Mouse (Mus musculus) embryonic facial prominence, embryonic 14.5 days (tissue): ENCODE measurements at regions not wholly inside any gene's neighbourhood (a gene's known extent, or its start where the extent isn't known, plus 50 kb on each side); places are given as distances from the start of the nearest gene placed in this dataset.

Experiments
- ATAC-seq: fragments of 200-750 bp; cut with Nextera tagmentation; 2 replicates; pipeline ENCODE4 v1.8.0; 2017; ENCODE audit warnings: low read depth, moderate number of reproducible peaks, moderate TSS enrichment
- DNase-seq: peaks from one replicate; pipeline ENCODE4 v3.0.0-alpha.2; 2015; ENCODE audit warnings: low spot score
- H3K27ac ChIP-seq: fragments of 300-500 bp; sonication (generic); replicated peaks from 2 replicates; pipeline ENCODE4 v1.5.1; 2014; ENCODE audit warnings: low read depth, mild to moderate bottlenecking, low read length, moderate library complexity
- H3K27me3 ChIP-seq: fragments of 300-500 bp; sonication (generic); replicated peaks from 2 replicates; pipeline ENCODE4 v1.6.1; 2014; ENCODE audit warnings: low read length; ENCODE audit not compliant: control insufficient read depth, insufficient read depth
- H3K36me3 ChIP-seq: fragments of 300-500 bp; sonication (generic); 2 replicates; pipeline ENCODE4 v1.6.1; 2014; ENCODE audit warnings: low read length, mixed read lengths; ENCODE audit not compliant: control insufficient read depth, insufficient read depth
- H3K4me1 ChIP-seq: fragments of 300-500 bp; sonication (generic); 2 replicates; pipeline ENCODE4 v1.6.1; 2014; ENCODE audit warnings: antibody characterized with exemption, low read length; ENCODE audit not compliant: control insufficient read depth, insufficient read depth
- H3K4me2 ChIP-seq: fragments of 300-500 bp; sonication (generic); 2 replicates; pipeline ENCODE4 v1.6.1; 2014; ENCODE audit warnings: low read depth, mild to moderate bottlenecking, low read length, moderate library complexity, mixed read lengths
- H3K4me3 ChIP-seq: fragments of 300-500 bp; sonication (generic); 2 replicates; pipeline ENCODE4 v1.5.1; 2014; ENCODE audit warnings: low read depth, mild to moderate bottlenecking, low read length
- H3K9ac ChIP-seq: fragments of 300-500 bp; sonication (generic); 2 replicates; pipeline ENCODE4 v1.6.1; 2014; ENCODE audit warnings: low read depth, mild to moderate bottlenecking, low read length, moderate library complexity, mixed read lengths
- H3K9me3 ChIP-seq: fragments of 300-500 bp; sonication (generic); 2 replicates; pipeline ENCODE4 v1.6.1; 2016; ENCODE audit warnings: low read length; ENCODE audit not compliant: control insufficient read depth
- WGBS: fragments of 180-500 bp; shearing (Covaris S2); extraction: QIAGEN DNeasy Blood & Tissue Kit; methylation state at CpG from one replicate; pipeline ENCODE4 v1.1.7; 2014; 5-methylcytosine and 5-hydroxymethylcytosine counted together

DNA sequence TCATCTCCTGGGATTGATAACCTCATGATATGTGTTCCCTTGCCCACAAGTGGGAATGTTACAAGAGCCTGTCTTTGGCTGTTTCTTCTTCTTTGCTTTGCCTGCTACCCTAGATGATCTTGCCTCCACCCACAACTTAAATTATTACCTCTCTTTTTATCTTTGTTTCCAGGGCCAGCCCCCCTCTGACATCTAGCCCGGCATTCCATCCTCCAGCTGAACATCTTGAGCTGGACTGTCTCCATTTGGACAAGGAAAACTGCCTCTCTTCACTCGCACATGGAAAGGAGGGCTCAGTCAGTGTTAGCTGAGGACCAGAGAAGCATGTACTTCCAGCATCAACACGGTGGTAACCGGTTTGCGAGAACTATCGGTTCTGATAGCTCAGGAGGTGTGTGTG is 124.3 kb downstream of the Zfp365 start:
- no peak overlapping the region for H3K4me2 ChIP-seq
- H3K4me1 ChIP-seq, result no peaks in the 10 kb centered on the region
- no peak overlapping the region for H3K9ac ChIP-seq
- WGBS, result 79% methylated on average over 6 of the region's 6 CpGs
- H3K9me3 ChIP-seq, result no peaks in the 10 kb centered on the region
- no peak overlapping the region for H3K4me3 ChIP-seq
- DNase-seq (no peak), ATAC-seq (no peak)
- H3K36me3 ChIP-seq, result no peaks in the 10 kb centered on the region
- H3K27me3 ChIP-seq, result no peaks in the 10 kb centered on the region
- no peak overlapping the region for H3K27ac ChIP-seq

DNA sequence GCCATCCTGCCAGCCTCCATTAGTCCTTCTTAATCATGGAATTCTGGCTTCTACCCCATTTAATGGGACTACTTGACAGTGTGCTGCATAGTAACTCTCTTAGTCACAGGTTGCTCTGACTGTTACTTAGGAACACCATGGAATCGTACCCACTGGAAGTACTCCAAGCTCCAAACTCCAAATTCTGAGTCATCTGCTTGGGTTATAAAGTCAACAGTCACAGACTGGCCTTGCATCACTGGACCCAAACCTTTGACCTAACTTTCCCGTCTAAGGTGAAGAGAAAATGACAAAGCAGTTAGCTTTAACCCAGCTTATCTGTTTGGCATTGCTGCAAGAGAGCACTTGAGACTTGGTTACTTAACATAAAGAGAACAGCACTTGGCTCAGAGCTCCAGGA is 126.9 kb downstream of the Zfp365 start:
- no peak for DNase-seq
- WGBS, result 74% methylated on average over 2 of the region's 2 CpGs
- Histone ChIP-seq H3K4me3 (no peak overlapping the region), H3K9ac (no peak overlapping the region), H3K27ac (no peak overlapping the region), H3K36me3 (no peaks in the 10 kb centered on the region), H3K4me2 (no peak overlapping the region), H3K9me3 (no peaks in the 10 kb centered on the region), H3K4me1 (no peaks in the 10 kb centered on the region), H3K27me3 (no peaks in the 10 kb centered on the region)
- no peak for ATAC-seq

DNA sequence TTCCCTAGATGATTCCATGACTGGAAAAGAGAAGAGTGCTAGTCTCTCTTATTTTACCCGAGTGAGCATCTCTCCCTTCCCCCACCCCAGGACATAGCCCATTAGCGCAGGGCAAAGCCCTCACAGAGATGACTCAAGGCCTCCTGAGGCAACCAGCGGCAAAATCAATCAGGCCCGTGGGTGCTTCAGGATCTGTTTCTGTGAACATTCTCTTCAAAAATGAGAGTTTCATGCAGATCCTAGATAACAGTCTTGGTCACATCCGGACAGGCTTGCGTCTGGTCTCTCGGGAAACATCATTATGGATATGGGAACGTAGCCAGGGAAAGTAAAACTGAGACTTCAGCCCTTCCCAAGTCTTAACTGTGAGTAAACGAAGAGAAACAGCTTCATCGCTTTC is 134.1 kb downstream of the Zfp365 start:
- Histone ChIP-seq H3K9ac (no peak overlapping the region), H3K27ac (no peak overlapping the region), H3K4me3 (no peak overlapping the region), H3K4me1 (no peaks in the 10 kb centered on the region), H3K36me3 (no peaks in the 10 kb centered on the region), H3K27me3 (no peaks in the 10 kb centered on the region), H3K4me2 (no peak overlapping the region), H3K9me3 (no peaks in the 10 kb centered on the region)
- DNase-seq, result no peak
- no peak for ATAC-seq
- 87% methylated on average over 10 of the region's 10 CpGs for WGBS

DNA sequence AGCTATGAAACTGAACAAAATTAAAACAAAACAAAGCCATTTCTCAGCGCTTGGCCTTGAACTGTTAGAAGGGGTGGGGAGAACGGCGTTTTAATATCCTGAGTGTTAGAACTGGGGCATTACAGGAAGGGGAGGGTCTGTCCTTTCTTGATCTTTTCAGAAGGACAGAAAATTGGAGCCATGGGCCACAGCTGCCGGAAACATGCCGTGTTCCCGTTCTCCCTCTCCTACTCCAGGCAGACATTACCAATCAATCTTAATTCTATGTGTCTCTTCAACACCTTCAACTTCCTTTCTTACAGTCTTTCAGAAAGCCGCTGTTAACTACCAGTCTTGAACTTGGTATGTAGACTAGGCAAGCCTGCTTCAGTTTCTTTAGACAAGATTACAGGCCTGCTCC is 134.7 kb downstream of the Zfp365 start:
- Histone ChIP-seq H3K4me1 (no peaks in the 10 kb centered on the region), H3K4me3 (no peak overlapping the region), H3K9me3 (no peaks in the 10 kb centered on the region), H3K4me2 (no peak overlapping the region), H3K9ac (no peak overlapping the region), H3K27me3 (no peaks in the 10 kb centered on the region), H3K36me3 (no peaks in the 10 kb centered on the region), H3K27ac (no peak overlapping the region)
- no peak for DNase-seq
- 85% methylated on average over 7 of the region's 7 CpGs for WGBS
- no peak for ATAC-seq

DNA sequence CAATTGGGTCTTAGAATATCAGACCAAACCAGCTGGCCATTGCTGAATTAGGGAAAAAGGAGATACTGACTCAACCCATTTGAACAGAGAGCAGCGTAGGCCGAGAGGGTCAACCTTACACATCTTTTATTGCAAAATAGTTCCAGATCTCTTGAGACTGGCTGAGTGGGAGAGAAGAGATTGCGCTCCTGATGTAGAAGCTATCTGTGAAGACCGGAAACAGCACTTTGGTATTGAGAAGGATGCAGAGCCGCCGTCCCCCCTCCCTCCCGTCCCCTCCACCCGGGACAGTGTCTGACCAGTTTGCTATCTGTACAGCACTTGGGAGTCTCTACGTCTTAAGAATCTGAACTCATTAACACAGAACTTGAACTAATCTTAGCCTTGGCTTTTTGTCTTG is 135.6 kb downstream of the Zfp365 start:
- H3K27ac ChIP-seq, result no peak overlapping the region
- DNase-seq, result no peak
- H3K9me3 ChIP-seq, result no peaks in the 10 kb centered on the region
- ATAC-seq, result no peak
- H3K4me1 ChIP-seq, result no peaks in the 10 kb centered on the region
- H3K9ac ChIP-seq, result no peak overlapping the region
- H3K4me3 ChIP-seq, result no peak overlapping the region
- H3K27me3 ChIP-seq, result no peaks in the 10 kb centered on the region
- WGBS, result 87% methylated on average over 9 of the region's 9 CpGs
- H3K4me2 ChIP-seq, result no peak overlapping the region
- no peaks in the 10 kb centered on the region for H3K36me3 ChIP-seq

DNA sequence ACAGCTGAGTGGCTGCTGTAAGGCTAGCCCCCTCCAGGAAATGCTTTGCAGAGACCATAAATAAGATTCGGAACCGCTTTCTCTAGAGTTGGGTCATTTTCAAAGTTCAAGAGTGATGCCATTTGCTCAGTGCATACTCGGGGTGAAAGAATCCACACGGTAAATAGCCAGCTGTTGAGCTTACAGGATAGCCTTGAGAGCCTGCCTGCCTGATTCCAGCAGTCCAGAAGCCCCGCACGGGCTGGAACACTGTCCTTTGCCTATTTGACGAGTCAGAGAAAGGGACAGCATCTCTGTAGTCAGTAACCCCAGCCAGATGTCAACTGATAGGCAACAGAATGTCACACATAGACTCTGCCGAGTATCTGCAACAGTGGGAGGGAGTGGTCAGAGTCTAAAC is 140.7 kb downstream of the Zfp365 start:
- 82% methylated on average over 8 of the region's 8 CpGs for WGBS
- Histone ChIP-seq H3K36me3 (no peaks in the 10 kb centered on the region), H3K4me1 (no peaks in the 10 kb centered on the region), H3K27ac (no peak overlapping the region), H3K9me3 (no peaks in the 10 kb centered on the region), H3K9ac (no peak overlapping the region), H3K4me2 (no peak overlapping the region), H3K27me3 (no peaks in the 10 kb centered on the region), H3K4me3 (no peak overlapping the region)
- DNase-seq, result no peak
- ATAC-seq, result no peak

DNA sequence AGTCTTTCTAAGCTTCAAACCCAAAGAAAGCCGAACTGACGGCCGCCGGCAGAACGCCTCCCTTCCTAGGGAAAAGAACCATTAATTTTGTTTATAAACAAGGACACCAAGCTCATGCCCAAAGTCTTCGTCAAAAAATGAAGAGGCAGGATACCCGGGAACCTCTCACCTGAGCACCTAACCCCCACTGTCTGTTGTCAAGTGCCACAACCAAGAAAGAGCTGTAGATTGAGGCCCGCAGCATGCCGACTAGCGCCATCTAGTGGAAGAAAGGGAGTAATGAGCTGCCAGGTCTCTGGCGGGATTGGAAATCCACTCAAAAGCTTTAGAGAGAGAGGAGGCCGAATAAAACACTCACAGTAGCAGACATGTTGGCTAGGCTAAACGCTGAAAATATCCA is 146.4 kb downstream of the Zfp365 start:
- Histone ChIP-seq H3K9me3 (no peaks in the 10 kb centered on the region), H3K4me2 (no peak overlapping the region), H3K36me3 (no peaks in the 10 kb centered on the region), H3K27ac (no peak overlapping the region), H3K4me3 (no peak overlapping the region), H3K27me3 (no peaks in the 10 kb centered on the region), H3K9ac (no peak overlapping the region), H3K4me1 (no peaks in the 10 kb centered on the region)
- WGBS, result 39% methylated on average over 13 of the region's 13 CpGs
- DNase-seq (peak; percentile 47), ATAC-seq (no peak)

DNA sequence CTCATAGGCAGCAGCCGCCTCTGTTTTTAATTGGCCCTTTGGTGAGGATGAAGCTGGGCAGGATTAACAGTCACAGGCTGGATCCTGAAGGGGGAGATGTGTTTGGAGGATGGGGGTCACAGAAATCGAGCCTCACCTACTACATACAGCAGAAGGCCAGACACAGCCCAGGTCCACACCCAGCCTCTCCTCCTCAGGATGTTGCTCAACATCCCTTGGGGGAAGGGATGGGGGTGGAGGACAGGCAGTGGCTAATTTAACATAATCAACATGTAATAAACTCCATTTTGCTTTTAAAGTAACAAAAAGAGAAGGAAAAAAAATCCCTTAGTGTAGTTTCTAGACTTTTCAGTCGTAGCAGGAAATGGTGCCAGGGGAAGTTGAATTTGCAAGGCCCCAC is 152.0 kb downstream of the Zfp365 start:
- H3K36me3 ChIP-seq, result no peaks in the 10 kb centered on the region
- H3K4me3 ChIP-seq, result no peak overlapping the region
- DNase-seq (no peak), ATAC-seq (no peak)
- H3K27me3 ChIP-seq, result no peaks in the 10 kb centered on the region
- H3K27ac ChIP-seq, result no peak overlapping the region
- H3K9me3 ChIP-seq, result no peaks in the 10 kb centered on the region
- 49% methylated on average over 3 of the region's 3 CpGs for WGBS
- no peak overlapping the region for H3K4me2 ChIP-seq
- no peak overlapping the region for H3K9ac ChIP-seq
- H3K4me1 ChIP-seq, result 0 out of 2 replicates have a peak, but pooled peaks cover 4% of the 10 kb centered on the region

DNA sequence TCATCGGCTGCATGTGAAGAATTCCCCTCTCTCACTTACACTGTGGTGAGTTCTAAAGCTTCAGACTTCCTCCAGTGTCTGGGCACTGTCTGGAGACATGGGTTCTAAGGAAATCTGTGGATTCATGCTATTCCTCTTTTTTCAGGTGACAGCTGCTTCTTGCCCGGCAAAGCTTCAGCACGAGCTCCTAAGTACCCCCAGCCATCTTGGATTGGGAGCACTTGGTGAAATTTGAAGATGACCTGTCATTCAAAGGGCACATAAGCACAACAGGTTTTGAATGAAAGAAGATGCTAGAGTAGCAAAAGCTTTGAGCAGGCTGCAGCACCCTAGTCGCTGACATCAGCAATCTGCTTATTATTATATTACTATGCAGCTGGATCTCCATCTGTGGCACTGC is 164.3 kb downstream of the Zfp365 start:
- Histone ChIP-seq H3K9ac (no peak overlapping the region), H3K27me3 (no peaks in the 10 kb centered on the region), H3K9me3 (no peaks in the 10 kb centered on the region), H3K4me2 (no peak overlapping the region), H3K4me1 (peaks cover 7% of the 10 kb centered on the region; the same call in 1 of the 2 replicates), H3K36me3 (no peaks in the 10 kb centered on the region), H3K4me3 (no peak overlapping the region), H3K27ac (no peak overlapping the region)
- ATAC-seq, result no peak
- WGBS, result 46% methylated on average over 4 of the region's 4 CpGs
- peak; percentile 21 for DNase-seq
